In the genomic region with DNA sequence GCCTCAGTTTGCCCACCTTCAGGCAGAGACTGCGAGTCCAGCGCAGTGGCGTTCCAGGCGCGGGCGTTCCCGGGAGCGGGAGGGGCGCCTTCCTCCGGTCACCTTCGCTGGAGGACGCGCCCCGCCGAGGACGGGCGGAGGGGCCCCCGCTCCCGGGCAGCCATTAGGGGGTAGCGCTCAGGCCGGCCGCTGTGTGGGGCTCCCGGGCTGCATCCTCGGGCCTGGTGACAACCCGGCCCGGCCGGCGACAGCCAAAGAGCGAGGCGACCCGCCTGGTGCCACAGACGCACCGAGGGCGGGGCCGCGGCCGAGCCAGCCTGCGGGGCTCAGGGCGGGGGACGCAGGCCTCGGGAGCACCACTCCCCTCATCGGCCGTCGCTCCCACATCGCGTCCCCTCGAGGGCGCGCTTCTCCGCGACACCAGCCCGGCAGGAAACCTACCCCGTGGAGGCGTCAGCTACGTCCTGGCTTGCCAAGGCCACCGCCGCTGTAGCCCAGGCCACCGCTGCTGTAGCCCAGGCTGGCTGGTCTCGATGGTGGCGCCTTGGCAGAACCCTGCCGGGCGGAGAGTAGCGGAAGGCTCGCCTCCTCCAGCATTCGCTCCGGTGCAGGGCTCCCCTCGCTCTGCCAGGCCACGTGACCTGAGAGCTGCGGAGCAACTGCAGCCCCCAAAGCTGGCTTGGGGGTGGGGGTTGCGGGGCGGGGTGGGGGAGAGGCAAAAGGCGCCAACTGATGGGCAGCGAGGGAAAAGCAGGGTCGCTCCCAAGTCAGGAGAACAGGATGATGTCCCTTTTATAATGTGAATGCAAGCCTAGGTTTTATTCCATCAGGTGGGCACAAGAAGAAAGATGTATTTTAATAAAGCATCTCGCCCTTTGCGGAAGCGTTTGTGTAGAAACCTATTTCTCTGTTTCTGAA, we compare ENCODE assay signal across 8 mouse cellular contexts. TPM values are rescaled to one million over a fixed set of nuclear protein-coding genes. Genes with fewer than 3 reads are reported as not detected.
A peak's percentile ranks its signal among the peaks of the same experiment; 100 is the strongest.
DNase-seq lines count a peak whose midpoint lies in the region; ATAC-seq lines count a peak whose summit lies in the region.

Gene Tmem246, minus strand, starts transcription at position 694 of the 918 bp plus-strand sequence.

- peak within 1 kb of the TSS; percentile 80 for H3K9ac ChIP-seq in hindbrain, embryonic 11.5 days (ENCODE audit: low read depth, low read length)
- H3K9ac ChIP-seq in lung, embryonic 16.5 days (ENCODE audit: low read length): peak within 1 kb of the TSS; percentile 85

- DNase-seq in adrenal gland, adult 18-20 months (ENCODE audit: low spot score in 2 of 2): peak; percentile 61 to 62
- DNase-seq in cerebellum, postnatal 25 days: peak; percentile 89 to 91
- DNase-seq in frontal cortex, postnatal 14 days (ENCODE audit: low spot score in 2 of 2): peak; percentile 52 to 55
- DNase-seq in hindbrain, embryonic 11.5 days (ENCODE audit: low spot score): peak; percentile 79
- DNase-seq in layer of hippocampus, postnatal 14 days (ENCODE audit: low spot score in 2 of 2): peak; percentile 65 to 78
- DNase-seq in retina, embryonic 14.5 days (ENCODE audit: low spot score): peak; percentile 80
- peak; percentile 67 for DNase-seq in urinary bladder, postnatal 14 days (ENCODE audit: low spot score)

- H3K36me3 ChIP-seq in hindbrain, embryonic 11.5 days (ENCODE audit: control insufficient read depth, insufficient read depth, low read length): no peaks in the 10 kb centered on the region
- H3K36me3 ChIP-seq in lung, embryonic 16.5 days (ENCODE audit: control insufficient read depth, insufficient read depth, low read length): no peaks in the 10 kb centered on the region

- peak within 1 kb of the TSS; percentile 69 for H3K4me3 ChIP-seq in hindbrain, embryonic 11.5 days (ENCODE audit: low read depth, low read length)
- H3K4me3 ChIP-seq in lung, embryonic 16.5 days (ENCODE audit: low read length): peak within 1 kb of the TSS; percentile 81

- under 1% methylated on average over 68 of the region's 77 CpGs for whole genome bisulfite sequencing in hindbrain, embryonic 11.5 days
- WGBS in lung, embryonic 16.5 days: under 1% methylated on average over 51 of the region's 77 CpGs

- peak within 1 kb of the TSS; percentile 55 for H3K27ac ChIP-seq in hindbrain, embryonic 11.5 days (ENCODE audit: low read depth, low read length)
- peak within 1 kb of the TSS; percentile 87 for H3K27ac ChIP-seq in lung, embryonic 16.5 days (ENCODE audit: low read length)

- peak within 1 kb of the TSS; percentile 85 for H3K4me2 ChIP-seq in hindbrain, embryonic 11.5 days (replicated peaks; ENCODE audit: low read depth, low read length)
- peak within 1 kb of the TSS; percentile 90 for H3K4me2 ChIP-seq in lung, embryonic 16.5 days (ENCODE audit: low read depth, low read length)

- H3K9me3 ChIP-seq in hindbrain, embryonic 11.5 days (ENCODE audit: control insufficient read depth, low read length): no peaks in the 10 kb centered on the region
- H3K9me3 ChIP-seq in lung, embryonic 16.5 days (ENCODE audit: control insufficient read depth, low read length): no peaks in the 10 kb centered on the region

- peak; percentile 96 for ATAC-seq in hindbrain, embryonic 11.5 days (ENCODE audit: low FRiP score)
- peak; percentile 95 for ATAC-seq in lung, embryonic 16.5 days (ENCODE audit: low read depth)

- H3K27me3 ChIP-seq in hindbrain, embryonic 11.5 days (ENCODE audit: control insufficient read depth, insufficient read depth, low read length): no peaks in the 10 kb centered on the region
- H3K27me3 ChIP-seq in lung, embryonic 16.5 days (ENCODE audit: control insufficient read depth, insufficient read depth, low read depth, low read length): no peaks in the 10 kb centered on the region

- no peaks in the 10 kb centered on the region for H3K4me1 ChIP-seq in hindbrain, embryonic 11.5 days (replicated peaks; ENCODE audit: control insufficient read depth, insufficient read depth, low read length)
- no peaks in the 10 kb centered on the region; the same call in 1 of the 2 replicates for H3K4me1 ChIP-seq in lung, embryonic 16.5 days (replicated peaks; ENCODE audit: control insufficient read depth, insufficient read depth, low read length)

RNA-seq across cellular contexts. Expression of gene Tmem246, which starts in this region (rescaled TPM):
- total RNA-seq in adrenal gland, adult 18-20 months (2021): 10 to 100 TPM; 12.0 to 20.9 TPM
- polyA plus RNA-seq in hindbrain, embryonic 11.5 days (2014; fragmentation: Nextera tagmentation; extraction: Ambion mirVana): 21.9 and 24.9 TPM in 2 replicates
- total RNA-seq in layer of hippocampus, postnatal 14 days (2021): 10 to 100 TPM; 65.7 to 73.9 TPM
- polyA plus RNA-seq in lung, embryonic 16.5 days (2015; fragmentation: Nextera tagmentation; extraction: Ambion mirVana): 25.9 and 27.6 TPM in 2 replicates

Comparison
In these comparisons a context has a peak if more than half of its experiments do, and no peak if none do; other contexts are left out.
1. Peak in every context shown above with its lines: DNase-seq, ATAC-seq, H3K4me3 ChIP-seq and H3K27ac ChIP-seq.